Mouse (Mus musculus) liver, postnatal 0 days (tissue): ENCODE results near the gene Cit.

ENCODE experiments used
- CTCF ChIP-seq: sonication (generic); IDR thresholded peaks from 2 replicates; pipeline ENCODE4 v1.5.1; 2016; ENCODE audit warnings: antibody characterized with exemption, low read depth
- EP300 ChIP-seq: IDR thresholded peaks from 2 replicates; pipeline ENCODE4 v1.6.1; 2016; ENCODE audit warnings: antibody characterized with exemption, low read depth, mild to moderate bottlenecking

DNA sequence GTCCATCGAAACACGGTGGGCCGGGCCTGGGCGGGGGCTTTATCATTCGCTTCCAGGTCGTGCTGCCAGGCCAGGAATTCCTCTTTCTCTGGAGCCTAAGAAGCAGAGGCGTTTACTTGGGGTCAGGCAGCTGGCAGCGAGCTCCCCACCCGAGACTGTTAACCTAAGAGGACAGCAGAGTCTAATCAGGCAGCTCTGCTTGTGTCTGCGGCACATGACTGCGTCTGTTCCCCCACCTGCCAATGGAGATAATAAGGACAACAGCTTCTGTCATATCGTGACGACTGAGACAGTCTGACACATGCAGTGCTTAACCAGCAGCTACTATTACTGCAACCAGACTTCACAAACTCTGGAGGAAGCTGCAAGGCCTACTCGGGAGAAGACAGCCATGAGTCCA, 176.5 kb downstream of the Cit start:
- TF ChIP-seq CTCF (no peak), EP300 (peak; percentile 94)
